In genomic region chr10:118103020-118103666, GRCm38 (mm10) we compare ENCODE assay signal across 8 mouse cellular contexts. TPM values are rescaled to one million over a fixed set of nuclear protein-coding genes. Genes with fewer than 3 reads are reported as not detected.
DNase-seq lines count a peak whose midpoint lies in the region; ATAC-seq and TF ChIP-seq lines count a peak whose summit lies in the region.

No protein-coding gene starts in this region.

- peak; percentile 89 for ATAC-seq in CD4-positive, CD25-positive, alpha-beta regulatory T cell, adult 4 months
- ATAC-seq in forebrain, embryonic 12.5 days (ENCODE audit: low FRiP score), result peak; percentile 94
- ATAC-seq in heart, embryonic 16.5 days (replicated peaks; ENCODE audit: extremely low read depth, insufficient read depth, low FRiP score), result peak; percentile 95
- peak; percentile 78 for ATAC-seq in liver, embryonic 14.5 days (ENCODE audit: insufficient read depth)
- ATAC-seq in stomach, postnatal 0 days (ENCODE audit: low FRiP score, low TSS enrichment), result peak; percentile 96

- peaks cover 5% of the 10 kb centered on the region; the same call in 1 of the 2 replicates for H3K27me3 ChIP-seq in forebrain, embryonic 12.5 days
- H3K27me3 ChIP-seq in heart, embryonic 16.5 days (ENCODE audit: control insufficient read depth, insufficient read depth, low read length), result no peaks in the 10 kb centered on the region; the same call in 1 of the 2 replicates
- no peaks in the 10 kb centered on the region for H3K27me3 ChIP-seq in liver, embryonic 14.5 days (ENCODE audit: control insufficient read depth, insufficient read depth, low read length)
- no peaks in the 10 kb centered on the region for H3K27me3 ChIP-seq in stomach, postnatal 0 days (ENCODE audit: control insufficient read depth, insufficient read depth, low read length)

- peak overlapping the region; percentile 42 for H3K4me3 ChIP-seq in forebrain, embryonic 12.5 days (replicated peaks)
- H3K4me3 ChIP-seq in heart, embryonic 16.5 days (ENCODE audit: low read length), result peak overlapping the region; percentile 54
- peak overlapping the region in 1 of 2 experiments; percentile 33; a peak in 1 of 4 replicates for H3K4me3 ChIP-seq in liver, embryonic 14.5 days (ENCODE audit: insufficient read depth in 1 of 2, low read depth in 2 of 2, low read length in 2 of 2)
- peak overlapping the region; percentile 30 for H3K4me3 ChIP-seq in stomach, postnatal 0 days (ENCODE audit: low read depth, low read length)

- TF ChIP-seq EP300 in liver, embryonic 14.5 days (IDR thresholded peaks at IDR 0.05; ENCODE audit: low read depth), result no peak
- no peak for TF ChIP-seq EP300 in stomach, postnatal 0 days (optimal IDR thresholded peaks at IDR 0.05)

- under 1% methylated on average over 20 of the region's 20 CpGs for whole genome bisulfite sequencing in forebrain, embryonic 12.5 days
- WGBS in heart, embryonic 16.5 days, result 2% methylated on average over 20 of the region's 20 CpGs
- 2% methylated on average over 20 of the region's 20 CpGs for WGBS in liver, embryonic 14.5 days (ENCODE audit: insufficient replicate concordance)
- WGBS in stomach, postnatal 0 days, result 3% methylated on average over 20 of the region's 20 CpGs

- H3K9me3 ChIP-seq in forebrain, embryonic 12.5 days, result no peaks in the 10 kb centered on the region
- H3K9me3 ChIP-seq in heart, embryonic 16.5 days (replicated peaks; ENCODE audit: control insufficient read depth, low read length), result no peaks in the 10 kb centered on the region; the same call in 1 of the 2 replicates
- H3K9me3 ChIP-seq in liver, embryonic 14.5 days (ENCODE audit: control insufficient read depth, low read length), result no peaks in the 10 kb centered on the region
- no peaks in the 10 kb centered on the region for H3K9me3 ChIP-seq in stomach, postnatal 0 days (ENCODE audit: control insufficient read depth, low read length)

- H3K27ac ChIP-seq in forebrain, embryonic 12.5 days, result peak overlapping the region; percentile 54; the same call in 1 of the 2 replicates
- H3K27ac ChIP-seq in heart, embryonic 16.5 days (ENCODE audit: low read length), result peak overlapping the region; percentile 52
- H3K27ac ChIP-seq in liver, embryonic 14.5 days, result no peak overlapping the region
- H3K27ac ChIP-seq in stomach, postnatal 0 days (replicated peaks), result peak overlapping the region; percentile 24; the same call in 1 of the 2 replicates

- DNase-seq in c-Kit-positive CD71-positive TER-119-negative erythroid progenitor cells, embryonic 14.5 days (ENCODE audit: low read depth), result peak; percentile 43
- peak; percentile 76 to 93 for DNase-seq in kidney, postnatal 25 days
- peak; percentile 47 to 59 (median 47) for DNase-seq in liver, embryonic 14.5 days (ENCODE audit: low read depth in 3 of 3, low spot score in 3 of 3)
- DNase-seq in neural tube, embryonic 10.5 days (ENCODE audit: extremely low spot score, low spot score), result peak; percentile 79
- DNase-seq in stomach, postnatal 0 days (ENCODE audit: low spot score), result peak; percentile 70

- H3K9ac ChIP-seq in forebrain, embryonic 12.5 days, result peak overlapping the region; percentile 57
- peak overlapping the region; percentile 56 for H3K9ac ChIP-seq in heart, embryonic 16.5 days (ENCODE audit: low read length)
- no peak overlapping the region for H3K9ac ChIP-seq in liver, embryonic 14.5 days (replicated peaks)
- no peak overlapping the region for H3K9ac ChIP-seq in stomach, postnatal 0 days (ENCODE audit: low read length)

- peaks cover 7% of the 10 kb centered on the region for H3K4me1 ChIP-seq in forebrain, embryonic 12.5 days
- no peaks in the 10 kb centered on the region for H3K4me1 ChIP-seq in heart, embryonic 16.5 days (ENCODE audit: control insufficient read depth, insufficient read depth, low read length)
- H3K4me1 ChIP-seq in liver, embryonic 14.5 days (replicated peaks; ENCODE audit: control insufficient read depth in 2 of 2, insufficient read depth in 2 of 2, low read length in 1 of 2), result peaks cover 0 to 6% of the 10 kb centered on the region in 2 experiments; a peak in 1 of 4 replicates
- H3K4me1 ChIP-seq in stomach, postnatal 0 days (replicated peaks; ENCODE audit: control insufficient read depth, insufficient read depth), result no peaks in the 10 kb centered on the region

- no peak for TF ChIP-seq CTCF in liver, embryonic 14.5 days (IDR thresholded peaks at IDR 0.05; ENCODE audit: low read depth)
- TF ChIP-seq CTCF in stomach, postnatal 0 days (IDR thresholded peaks at IDR 0.05; ENCODE audit: low read depth), result no peak

- H3K4me2 ChIP-seq in forebrain, embryonic 12.5 days, result peak overlapping the region; percentile 66
- peak overlapping the region; percentile 85 for H3K4me2 ChIP-seq in heart, embryonic 16.5 days (ENCODE audit: low read depth, low read length)
- peak overlapping the region; percentile 33 for H3K4me2 ChIP-seq in liver, embryonic 14.5 days (ENCODE audit: low read depth)
- peak overlapping the region; percentile 53 for H3K4me2 ChIP-seq in stomach, postnatal 0 days (replicated peaks; ENCODE audit: low read depth)

- no peaks in the 10 kb centered on the region for H3K36me3 ChIP-seq in forebrain, embryonic 12.5 days (replicated peaks)
- no peaks in the 10 kb centered on the region for H3K36me3 ChIP-seq in heart, embryonic 16.5 days (ENCODE audit: control insufficient read depth, insufficient read depth)
- no peaks in the 10 kb centered on the region for H3K36me3 ChIP-seq in liver, embryonic 14.5 days (replicated peaks; ENCODE audit: control insufficient read depth, insufficient read depth, low read depth)
- H3K36me3 ChIP-seq in stomach, postnatal 0 days (ENCODE audit: control insufficient read depth, insufficient read depth, low read length), result no peaks in the 10 kb centered on the region

RNA-seq across cellular contexts. Expression of gene Mdm1, which starts 38.5 kb away (rescaled TPM):
- 1 to 10 TPM; 7.6 to 7.8 TPM for polyA plus RNA-seq in CD4-positive, CD25-positive, alpha-beta regulatory T cell, adult 4 months (2017; shearing (Covaris generic))
- polyA plus RNA-seq in forebrain, embryonic 12.5 days (2016; fragmentation: Nextera tagmentation; extraction: Ambion mirVana), result 62.2 and 63.8 TPM in 2 replicates
- polyA plus RNA-seq in heart, embryonic 16.5 days (2015; fragmentation: Nextera tagmentation; extraction: Ambion mirVana), result 15.8 and 19.3 TPM in 2 replicates
- 5.6 and 6.8 TPM in 2 replicates for polyA plus RNA-seq in liver, embryonic 14.5 days (2012; rRNA removed)
- polyA plus RNA-seq in liver, embryonic 14.5 days (2014; fragmentation: Nextera tagmentation; extraction: Ambion mirVana), result 8.4 and 9.8 TPM in 2 replicates
- polyA plus RNA-seq in stomach, postnatal 0 days (2015; fragmentation: Nextera tagmentation; extraction: Ambion mirVana), result 4.5 and 5.3 TPM in 2 replicates

Comparison
In these comparisons a context has a peak if more than half of its experiments do, and no peak if none do; other contexts are left out.
1. H3K4me2 ChIP-seq: peak in every context shown above with its lines; median percentile 85 in heart, embryonic 16.5 days; 66 in forebrain, embryonic 12.5 days; 53 in stomach, postnatal 0 days; 33 in liver, embryonic 14.5 days.
2. H3K9ac ChIP-seq: peak in forebrain, embryonic 12.5 days (single experiment) and heart, embryonic 16.5 days (single experiment); none in liver, embryonic 14.5 days (single experiment) and stomach, postnatal 0 days (single experiment).
3. Peak in every context shown above with its lines, with median percentiles within 50 percentile points of each other: ATAC-seq and DNase-seq.